Mouse (Mus musculus) 416B (cell line): ENCODE data around the gene Ntrk3.

ENCODE experiments used
- DNase-seq: peaks from one replicate; pipeline ENCODE4 v3.0.0; 2011; ENCODE audit warnings: low read depth

Gene Ntrk3

GRCm38 (mm10) chr7:78190931-78191653 lies 546.7 kb downstream of the Ntrk3 start:
- no peak for DNase-seq

GRCm38 (mm10) chr7:78185578-78185977 lies 552.2 kb downstream of the Ntrk3 start:
- DNase-seq: no peak

GRCm38 (mm10) chr7:78183396-78183795 lies 554.4 kb downstream of the Ntrk3 start:
- no peak for DNase-seq

- no peak for DNase-seq
These were observed 557.7 kb downstream of the Ntrk3 start for GRCm38 (mm10) chr7:78179996-78180665.

- DNase-seq: no peak
These were observed 565.4 kb downstream of the Ntrk3 start for GRCm38 (mm10) chr7:78172267-78172955.

GRCm38 (mm10) chr7:78165466-78165865 lies 572.3 kb downstream of the Ntrk3 start:
- no peak for DNase-seq

- no peak for DNase-seq
These were observed 579.9 kb downstream of the Ntrk3 start for GRCm38 (mm10) chr7:78157946-78158345.

GRCm38 (mm10) chr7:78145251-78145650 lies 592.6 kb downstream of the Ntrk3 start:
- no peak for DNase-seq

- DNase-seq: no peak
These were observed 593.0 kb downstream of the Ntrk3 start for GRCm38 (mm10) chr7:78144849-78145248.

- no peak for DNase-seq
These were observed 607.8 kb downstream of the Ntrk3 start for GRCm38 (mm10) chr7:78129966-78130365.
